Mouse (Mus musculus): ENCODE measurements around the gene Nfib.

- TF ChIP-seq RCOR1 (conservative IDR thresholded peaks at IDR 0.05; ENCODE audit: low read depth, low read length) (no peak), CHD2 (IDR thresholded peaks at IDR 0.05; ENCODE audit: low read length) (no peak), POLR2A (IDR thresholded peaks at IDR 0.05; ENCODE audit: low read depth, low read length) (no peak), CTCF (conservative IDR thresholded peaks at IDR 0.05 in 1 of 2, IDR thresholded peaks at IDR 0.05 in 1 of 2; ENCODE audit: low read depth in 2 of 2, low read length in 2 of 2) (no peak), ELF1 (IDR thresholded peaks at IDR 0.05; ENCODE audit: low read depth, low read length) (no peak), ZNF384 (IDR thresholded peaks at IDR 0.05; ENCODE audit: low read depth, low read length) (no peak), SMC3 (IDR thresholded peaks at IDR 0.05; ENCODE audit: low read depth, low read length) (no peak), EP300 (IDR thresholded peaks at IDR 0.05; ENCODE audit: low read length) (no peak), MYC (IDR thresholded peaks at IDR 0.05; ENCODE audit: low read depth, low read length) (no peak)
These were observed 336.4 kb downstream of the Nfib start for GRCm38 (mm10) chr4:82369011-82369776.

Data from CH12.LX (cell line).